Mouse (Mus musculus) left cerebral cortex, postnatal 36 days (tissue): ENCODE data around the gene Cacna2d3. TPM values are rescaled to one million over a fixed set of nuclear protein-coding genes. Genes with fewer than 3 reads are reported as not detected.

Experiments used
- DNase-seq, 2 experiments: peaks; one replicate each; pipeline ENCODE4 v3.0.0; 2021 to 2022; ENCODE audit warnings: low spot score in 2 of 2, mixed read lengths in 1 of 2
- intact Hi-C: fragments of 180-260 bp; cut with DNase I; formaldehyde crosslinking; loops from one replicate; pipeline ENCODE4 v1.15.1; 2025
- total RNA-seq, 2 experiments: library from RNA; stranded (reverse); gene quantifications; 2 replicates each; pipeline ENCODE4 v1.2.3; 2021

Cacna2d3 gene
- total RNA-seq: 100 to 1,000 TPM; 108 to 117 TPM

- peak; percentile 65 to 83 for DNase-seq
- intact Hi-C loops: loop anchor here (5.0 kb wide), 3 partner anchors 96 to 216 kb away; no protein-coding TSS in a partner anchor
Measured at GRCm38 (mm10) chr14:29721488-29722385, at the start of gene Cacna2d3. Cacna2d3 (minus strand) TSS chr14:29721864.

DNA sequence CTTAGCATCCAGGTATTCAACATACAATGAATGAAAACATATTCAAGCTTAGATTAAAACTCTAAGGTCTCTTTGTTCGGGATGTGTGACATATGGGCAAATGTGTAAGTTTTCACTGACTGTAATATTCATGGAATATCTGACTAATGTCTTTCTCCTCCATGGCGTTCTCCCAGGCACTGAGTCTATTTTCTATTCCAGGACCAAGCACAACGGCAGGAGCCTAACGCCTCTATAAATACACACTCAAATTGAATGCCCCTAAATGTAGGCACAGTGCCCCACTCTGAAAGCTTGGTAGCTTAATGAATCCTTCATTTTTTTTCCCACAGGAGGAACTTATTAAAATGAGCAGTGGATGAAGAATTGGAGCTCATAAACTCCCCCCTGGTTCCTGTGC, 47.8 kb upstream of the Cacna2d3 start:
- DNase-seq: peak in 1 of 2 experiments; percentile 36
- intact Hi-C loops: no loop called here

GRCm38 (mm10) chr14:29752876-29753275, 31.2 kb upstream of the Cacna2d3 start:
- intact Hi-C loops: no loop called here
- DNase-seq: peak; percentile 27 to 47

DNA sequence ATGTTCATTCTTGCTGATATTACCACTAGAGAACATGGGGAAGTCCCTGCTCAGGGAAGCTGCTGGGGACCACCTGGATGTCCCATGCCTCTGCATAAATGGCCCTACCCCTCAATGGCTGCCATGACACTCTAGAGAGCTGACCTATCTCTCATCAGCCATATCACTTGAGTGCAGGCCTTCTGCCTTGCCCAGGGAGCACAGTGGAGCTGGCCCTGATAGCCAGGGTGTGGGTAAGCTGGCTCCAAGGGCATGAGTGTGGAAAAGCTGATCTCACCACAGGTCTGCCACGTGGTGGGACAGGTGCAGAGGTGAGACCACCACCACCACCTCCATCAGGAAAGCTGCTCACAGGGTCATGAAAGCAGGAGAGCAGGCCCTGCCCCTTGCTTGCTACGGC, 17.1 kb upstream of the Cacna2d3 start:
- intact Hi-C loops: no loop called here
- no peak for DNase-seq

DNA sequence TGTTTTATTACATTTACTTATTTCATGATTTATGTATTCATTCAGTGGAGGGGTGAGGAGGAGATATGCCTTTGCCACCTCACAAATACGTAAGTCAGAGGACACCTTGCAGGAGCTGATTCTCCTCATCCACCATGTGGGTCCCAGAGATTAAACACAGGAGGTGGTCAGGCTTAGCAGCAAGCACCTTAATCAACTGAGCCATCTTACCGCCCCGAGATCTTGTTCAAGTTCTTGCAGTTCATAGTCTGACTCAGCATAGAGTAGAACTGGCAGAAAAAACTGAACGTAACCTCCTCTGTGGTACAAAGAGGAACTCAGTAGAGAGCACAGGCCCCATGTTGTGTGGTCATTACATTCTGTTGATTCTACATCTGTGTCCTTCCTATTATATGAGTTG, 8.6 kb upstream of the Cacna2d3 start:
- no peak for DNase-seq
- intact Hi-C loops: no loop called here

DNA sequence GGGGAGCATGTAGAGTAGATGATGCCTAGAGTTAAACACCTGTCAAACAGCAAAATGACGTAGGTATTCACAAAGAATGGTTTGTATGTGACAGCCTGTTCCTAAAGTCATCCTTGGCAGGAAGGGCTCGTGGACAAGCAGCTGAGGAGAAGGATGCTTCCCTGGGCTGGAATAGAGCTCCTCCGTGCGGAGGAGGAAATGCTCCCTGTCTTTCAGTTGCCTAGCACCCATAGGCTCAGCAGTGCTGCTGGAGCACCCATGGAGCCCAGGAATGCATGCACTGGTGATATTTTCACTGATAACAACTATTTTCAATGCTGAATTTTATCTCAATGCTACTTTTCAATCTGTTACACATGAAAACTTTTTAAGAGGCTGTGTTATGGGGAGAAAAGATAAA, 7.3 kb upstream of the Cacna2d3 start:
- DNase-seq: no peak
- intact Hi-C loops: no loop called here

DNA sequence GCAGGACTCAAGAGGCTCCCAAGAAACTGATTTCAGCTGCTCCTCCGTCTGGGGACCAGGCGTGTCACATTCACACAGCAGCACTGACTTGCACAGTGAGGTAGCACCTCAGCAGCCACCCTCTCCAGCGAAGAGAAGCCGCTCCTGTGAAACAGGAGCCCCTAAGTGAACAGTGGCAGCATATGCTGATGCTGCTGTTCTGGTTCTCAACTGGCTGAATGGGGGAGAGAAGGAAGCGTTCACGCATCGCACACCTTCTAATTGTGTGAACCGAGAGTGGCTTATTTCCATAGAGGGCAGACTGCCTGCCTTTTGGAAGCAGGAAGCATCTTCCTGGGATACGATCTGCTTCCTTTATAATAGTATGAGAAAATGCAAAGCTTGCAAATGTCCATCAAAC, 5.9 kb upstream of the Cacna2d3 start:
- intact Hi-C loops: no loop called here
- no peak for DNase-seq

GRCm38 (mm10) chr14:29723267-29723666, 1.6 kb upstream of the Cacna2d3 start:
- intact Hi-C loops: loop anchor here (5.0 kb wide), 3 partner anchors 94 to 214 kb away; no protein-coding TSS in a partner anchor

GRCm38 (mm10) chr14:29722386-29723221, 940 bp upstream of the Cacna2d3 start:
- intact Hi-C loops: loop anchor here (5.0 kb wide), 3 partner anchors 95 to 215 kb away; no protein-coding TSS in a partner anchor
- peak; percentile 48 to 68 for DNase-seq

More at GRCm38 (mm10) chr14:29723267-29723666, 1.6 kb upstream of the Cacna2d3 start:
- peak; percentile 58 to 67 for DNase-seq

DNA sequence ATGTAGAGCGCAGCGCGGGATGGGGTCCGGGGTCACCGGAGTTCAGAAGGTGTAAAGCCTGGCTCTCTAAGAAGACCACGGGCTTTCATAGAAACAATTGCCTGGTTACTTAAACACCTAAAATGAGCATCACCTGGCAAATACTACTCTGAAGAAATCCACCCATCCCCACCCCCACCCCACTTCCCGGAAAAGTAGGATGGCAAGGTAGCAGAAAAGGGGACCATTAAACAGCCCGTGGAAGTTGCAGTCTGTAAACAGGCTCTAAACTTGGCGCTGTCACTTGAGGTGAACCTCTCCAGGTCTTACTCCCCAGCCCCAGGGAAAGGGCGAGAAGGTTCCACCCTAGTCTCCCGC, 555 bp downstream of the Cacna2d3 start:
- intact Hi-C loops: loop anchor here (5.0 kb wide), 3 partner anchors 96 to 216 kb away; no protein-coding TSS in a partner anchor
- no peak for DNase-seq

DNA sequence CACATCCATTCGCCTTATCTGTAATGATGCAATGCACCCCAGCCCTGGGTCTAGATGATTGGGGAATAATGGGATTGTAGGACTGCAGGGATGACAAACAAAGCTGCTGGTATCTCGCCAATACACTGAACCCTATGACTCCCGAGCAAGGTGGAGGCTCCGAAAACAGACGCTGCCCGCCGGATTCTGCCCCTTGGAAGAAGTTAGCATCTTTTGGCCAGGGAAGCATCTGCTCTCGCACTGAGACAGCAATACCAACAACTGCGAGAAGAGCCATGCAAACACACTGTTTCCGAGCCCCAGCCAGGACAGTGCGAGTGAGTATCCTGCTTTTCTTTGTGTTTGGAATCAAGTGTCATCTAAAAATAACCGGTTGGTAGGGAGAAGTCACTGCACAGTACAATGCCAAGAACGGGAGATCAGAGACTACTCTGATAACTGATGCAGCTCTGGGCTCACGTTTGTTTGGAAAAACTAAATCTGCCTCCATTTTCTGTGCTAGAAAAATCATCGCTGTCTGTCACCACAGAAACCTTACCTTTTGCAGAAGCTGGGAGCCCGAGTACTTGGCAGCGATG, 1.2 kb downstream of the Cacna2d3 start:
- intact Hi-C loops: loop anchor here (5.0 kb wide), 3 partner anchors 97 to 217 kb away; no protein-coding TSS in a partner anchor
- DNase-seq: peak in 1 of 2 experiments; percentile 40

DNA sequence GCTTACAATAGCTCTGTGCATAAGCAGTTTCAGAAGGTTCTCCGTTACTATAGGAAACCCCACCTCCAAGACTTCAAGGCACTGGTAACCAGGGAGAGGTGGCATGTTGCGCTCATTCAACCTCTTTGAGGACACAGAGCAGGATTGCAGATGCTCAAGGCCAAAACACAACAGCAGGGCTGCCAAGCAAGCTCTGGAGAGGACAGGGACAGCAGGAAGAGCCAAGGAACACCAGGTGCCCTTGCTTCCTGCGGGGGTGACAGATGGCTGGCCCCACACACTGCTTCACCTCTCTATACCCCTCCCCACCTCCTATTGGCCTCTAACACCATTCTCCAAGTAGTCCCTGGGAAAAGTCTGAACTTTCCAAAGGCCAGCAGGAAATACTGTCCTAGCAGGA, 9.0 kb downstream of the Cacna2d3 start:
- DNase-seq: no peak
- intact Hi-C loops: no loop called here

GRCm38 (mm10) chr14:29707561-29708335, 13.9 kb downstream of the Cacna2d3 start:
- DNase-seq: no peak
- intact Hi-C loops: no loop called here

DNA sequence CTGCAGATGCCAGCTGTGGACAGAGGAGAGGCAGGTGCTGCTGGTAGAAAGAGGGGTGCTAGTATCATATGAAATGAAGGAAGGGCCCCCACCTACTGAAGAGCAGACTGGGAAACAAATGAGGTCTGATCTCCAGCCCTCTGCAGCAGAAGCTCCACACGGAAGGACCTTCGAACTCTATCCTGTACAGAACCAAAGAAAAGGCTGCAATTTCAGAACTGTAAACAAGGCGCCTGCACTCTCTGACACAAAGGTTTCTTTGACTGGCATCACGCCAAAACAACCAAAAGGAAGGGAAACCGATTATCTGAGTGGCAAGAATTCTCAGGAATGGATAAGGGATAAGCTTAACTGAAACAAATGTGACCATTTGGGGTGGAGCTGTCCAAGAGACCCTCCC, 18.9 kb downstream of the Cacna2d3 start:
- DNase-seq: no peak
- intact Hi-C loops: no loop called here

- intact Hi-C loops: loop anchor here (10.0 kb wide), 1 partner anchor 161 kb away; no protein-coding TSS in a partner anchor
- peak; percentile 40 to 48 for DNase-seq
Measured at GRCm38 (mm10) chr14:29696131-29696530, 25.5 kb downstream of the Cacna2d3 start.

GRCm38 (mm10) chr14:29672436-29673050, 49.1 kb downstream of the Cacna2d3 start:
- intact Hi-C loops: no loop called here
- no peak for DNase-seq

DNA sequence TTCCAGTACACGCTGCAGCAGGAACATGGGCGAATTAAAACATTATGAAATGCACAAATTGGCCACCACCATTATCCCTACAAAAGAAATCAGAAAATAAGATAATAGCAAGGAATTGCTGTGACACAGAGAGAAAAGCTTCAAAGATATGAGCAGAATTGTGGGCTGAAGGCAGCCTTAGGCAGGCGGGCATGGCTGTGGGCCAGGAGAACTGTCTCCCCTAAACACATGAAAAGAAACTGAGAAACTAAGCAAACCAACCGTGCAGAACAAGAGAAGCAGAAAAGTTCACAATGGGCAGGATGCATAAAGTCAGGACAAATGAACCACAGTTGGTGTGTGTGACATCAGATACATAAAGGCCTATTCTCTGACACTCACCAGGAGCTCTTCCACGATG, 51.8 kb downstream of the Cacna2d3 start:
- no peak for DNase-seq
- intact Hi-C loops: no loop called here

- DNase-seq: no peak
- intact Hi-C loops: no loop called here
Measured at GRCm38 (mm10) chr14:29657006-29657405, 64.7 kb downstream of the Cacna2d3 start.

DNA sequence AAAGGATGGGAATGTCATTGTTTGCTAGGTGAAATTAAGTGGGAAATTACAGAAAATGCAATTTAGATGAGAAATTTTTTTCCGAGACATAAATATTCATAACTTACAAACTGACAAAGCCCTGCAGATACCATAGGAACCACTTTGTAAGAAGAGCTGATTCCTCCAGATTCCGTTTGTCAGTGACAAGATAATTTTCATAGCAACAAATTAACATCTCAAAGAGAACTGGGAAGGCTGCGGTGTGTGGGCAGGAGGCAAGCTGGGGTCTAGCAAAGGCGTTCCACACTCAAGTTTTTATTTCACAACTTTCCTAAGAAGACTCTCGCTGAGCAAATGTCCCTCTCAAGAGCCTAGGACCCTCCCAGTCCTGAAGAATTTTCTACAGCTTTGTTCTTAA, 71.1 kb downstream of the Cacna2d3 start:
- peak in 1 of 2 experiments; percentile 25 for DNase-seq
- intact Hi-C loops: no loop called here
